Mouse (Mus musculus) limb, embryonic 14.5 days (tissue): ENCODE measurements around the gene Thoc3. TPM values are rescaled to one million over a fixed set of nuclear protein-coding genes. Genes with fewer than 3 reads are reported as not detected.

Experiments used
- ATAC-seq: fragments of 200-750 bp; cut with Nextera tagmentation; 2 replicates; pipeline ENCODE4 v1.8.0; 2017; ENCODE audit warnings: low read depth, moderate number of reproducible peaks, moderate TSS enrichment; ENCODE audit not compliant: low FRiP score
- DNase-seq: peaks from one replicate; pipeline ENCODE4 v3.0.0-alpha.2; 2015; ENCODE audit warnings: low spot score
- H3K27ac ChIP-seq: fragments of 300-500 bp; sonication (generic); replicated peaks from 2 replicates; pipeline ENCODE4 v1.5.1; 2014; ENCODE audit warnings: low read depth, mild to moderate bottlenecking, low read length, moderate library complexity, mixed read lengths
- H3K27me3 ChIP-seq: fragments of 300-500 bp; sonication (generic); 2 replicates; pipeline ENCODE4 v1.6.1; 2014; ENCODE audit warnings: low read length, mixed read lengths; ENCODE audit not compliant: control insufficient read depth, insufficient read depth
- H3K36me3 ChIP-seq: fragments of 300-500 bp; sonication (generic); 2 replicates; pipeline ENCODE4 v1.6.1; 2014; ENCODE audit warnings: mild to moderate bottlenecking, low read length, moderate library complexity, mixed read lengths; ENCODE audit not compliant: control insufficient read depth, insufficient read depth
- H3K4me1 ChIP-seq: fragments of 300-500 bp; sonication (generic); 2 replicates; pipeline ENCODE4 v1.6.1; 2014; ENCODE audit warnings: antibody characterized with exemption, low read length, mixed read lengths; ENCODE audit not compliant: control insufficient read depth, insufficient read depth
- H3K4me2 ChIP-seq: fragments of 300-500 bp; sonication (generic); replicated peaks from 2 replicates; pipeline ENCODE4 v1.6.1; 2014; ENCODE audit warnings: low read depth, mild to moderate bottlenecking, low read length, moderate library complexity; ENCODE audit not compliant: severe bottlenecking
- H3K4me3 ChIP-seq: fragments of 300-500 bp; sonication (generic); replicated peaks from 2 replicates; pipeline ENCODE4 v1.5.1; 2014; ENCODE audit warnings: low read length
- H3K9ac ChIP-seq: fragments of 300-500 bp; sonication (generic); 2 replicates; pipeline ENCODE4 v1.6.1; 2014; ENCODE audit warnings: mild to moderate bottlenecking, low read depth, low read length, moderate library complexity; ENCODE audit not compliant: severe bottlenecking
- H3K9me3 ChIP-seq: fragments of 300-500 bp; sonication (generic); 2 replicates; pipeline ENCODE4 v1.6.1; 2016; ENCODE audit warnings: low read length; ENCODE audit not compliant: control insufficient read depth
- POLR2A ChIP-seq: fragments of 200-500 bp; IDR thresholded peaks from 2 replicates; pipeline ENCODE4 v1.8.0; 2012; ENCODE audit warnings: inconsistent platforms, mild to moderate bottlenecking, moderate library complexity, borderline replicate concordance; ENCODE audit not compliant: insufficient read depth, insufficient read length; ENCODE audit errors: extremely low read depth
- WGBS: fragments of 180-500 bp; shearing (Covaris S2); extraction: QIAGEN DNeasy Blood & Tissue Kit; methylation state at CpG from one replicate; pipeline ENCODE4 v1.1.7; 2014; 5-methylcytosine and 5-hydroxymethylcytosine counted together
- polyA plus RNA-seq, 2 experiments: library from polyadenylated mRNA; depleted of rRNA in 1 of 2; stranded (reverse) in 1 of 2; unstranded in 1 of 2; fragments of >200 nt; fragmentation: Nextera tagmentation in 1 of 2; extraction: Ambion mirVana in 1 of 2; gene quantifications; 2 replicates each; pipeline versions ENCODE4 v1.2.1 to v1.2.3; 2012 to 2014

Gene Thoc3
- polyA plus RNA-seq, 2 experiments = 48.9 to 122 TPM

DNA sequence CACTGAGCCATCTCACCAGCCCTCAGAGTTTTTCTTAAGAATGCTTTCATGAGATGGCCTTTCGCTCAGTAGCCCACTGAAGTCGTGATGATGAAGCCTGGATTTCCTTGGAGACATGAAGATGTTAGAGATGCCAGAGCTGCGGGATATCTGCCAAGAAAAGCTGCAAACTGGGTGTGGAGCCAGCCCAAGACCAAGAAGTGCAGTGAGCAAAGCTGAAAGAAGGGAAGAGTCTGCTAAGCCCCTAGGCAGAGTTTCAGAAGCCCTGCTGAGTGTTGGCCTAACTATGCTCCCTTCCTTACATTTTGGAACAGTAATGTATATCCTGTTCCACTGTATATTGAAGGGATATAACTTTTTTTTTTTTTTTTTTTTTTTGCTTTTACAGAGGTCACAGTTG lies 10.6 kb upstream of the Thoc3 start:
- DNase-seq (no peak), ATAC-seq (no peak)
- 58% methylated on average over 3 of the region's 3 CpGs for WGBS
- TF ChIP-seq POLR2A = no peak
- no peak overlapping the region for H3K9ac ChIP-seq
- H3K27ac ChIP-seq = no peak overlapping the region
- no peaks in the 10 kb centered on the region for H3K4me1 ChIP-seq
- H3K36me3 ChIP-seq = no peaks in the 10 kb centered on the region
- H3K9me3 ChIP-seq = no peaks in the 10 kb centered on the region
- no peak overlapping the region for H3K4me3 ChIP-seq
- no peaks in the 10 kb centered on the region for H3K27me3 ChIP-seq
- no peak overlapping the region for H3K4me2 ChIP-seq

DNA sequence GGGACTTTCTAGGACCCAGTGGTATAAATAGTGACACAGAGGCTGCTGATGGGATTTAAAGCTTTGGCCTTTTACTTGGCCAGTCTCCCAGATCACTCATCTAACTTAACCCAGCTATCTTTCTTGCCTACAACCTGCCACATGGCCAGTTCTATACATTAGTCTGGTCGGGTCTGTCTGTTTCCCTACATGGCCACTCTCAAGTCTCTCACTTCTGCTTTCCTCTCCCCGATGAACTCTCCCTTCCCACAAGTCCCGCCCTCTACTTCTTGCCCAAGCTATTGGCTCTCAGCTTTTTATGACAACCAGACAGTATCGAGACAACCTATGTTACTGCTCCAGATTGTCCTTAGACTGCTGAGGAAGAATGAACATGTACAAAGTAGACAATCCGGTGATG lies 7.1 kb upstream of the Thoc3 start:
- 78% methylated on average over 5 of the region's 5 CpGs for WGBS
- ATAC-seq (no peak), DNase-seq (no peak)
- H3K27ac ChIP-seq = no peak overlapping the region
- TF ChIP-seq POLR2A = no peak
- H3K9ac ChIP-seq = no peak overlapping the region
- H3K4me3 ChIP-seq = no peak overlapping the region
- no peak overlapping the region for H3K4me2 ChIP-seq
- no peaks in the 10 kb centered on the region for H3K36me3 ChIP-seq
- no peaks in the 10 kb centered on the region for H3K9me3 ChIP-seq
- no peaks in the 10 kb centered on the region for H3K27me3 ChIP-seq
- no peaks in the 10 kb centered on the region for H3K4me1 ChIP-seq

DNA sequence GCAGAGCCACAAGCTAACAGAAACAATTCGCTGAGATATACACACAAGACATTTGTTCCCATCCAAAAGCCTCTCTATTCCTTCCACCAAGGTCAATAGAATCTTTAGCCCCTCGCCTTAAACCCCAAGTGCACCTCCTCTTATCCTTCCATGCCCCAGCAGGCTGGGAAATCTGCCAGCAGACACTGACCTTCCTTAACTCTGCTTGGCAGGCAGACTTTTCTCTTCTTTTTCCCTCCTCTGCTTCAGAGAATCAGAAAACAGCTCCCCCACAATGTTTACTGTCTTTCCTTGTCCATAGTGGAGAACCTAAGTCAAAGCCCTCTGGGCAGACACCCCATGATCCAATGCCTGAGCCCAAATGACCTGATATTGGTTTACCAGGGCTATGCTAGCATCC lies 6.3 kb upstream of the Thoc3 start:
- no peaks in the 10 kb centered on the region for H3K36me3 ChIP-seq
- ATAC-seq (no peak), DNase-seq (no peak)
- no peak overlapping the region for H3K4me3 ChIP-seq
- WGBS = 65% methylated on average over 2 of the region's 2 CpGs
- H3K27me3 ChIP-seq = no peaks in the 10 kb centered on the region
- no peaks in the 10 kb centered on the region for H3K9me3 ChIP-seq
- H3K9ac ChIP-seq = no peak overlapping the region
- TF ChIP-seq POLR2A = no peak
- no peaks in the 10 kb centered on the region for H3K4me1 ChIP-seq
- no peak overlapping the region for H3K27ac ChIP-seq
- no peak overlapping the region for H3K4me2 ChIP-seq

DNA sequence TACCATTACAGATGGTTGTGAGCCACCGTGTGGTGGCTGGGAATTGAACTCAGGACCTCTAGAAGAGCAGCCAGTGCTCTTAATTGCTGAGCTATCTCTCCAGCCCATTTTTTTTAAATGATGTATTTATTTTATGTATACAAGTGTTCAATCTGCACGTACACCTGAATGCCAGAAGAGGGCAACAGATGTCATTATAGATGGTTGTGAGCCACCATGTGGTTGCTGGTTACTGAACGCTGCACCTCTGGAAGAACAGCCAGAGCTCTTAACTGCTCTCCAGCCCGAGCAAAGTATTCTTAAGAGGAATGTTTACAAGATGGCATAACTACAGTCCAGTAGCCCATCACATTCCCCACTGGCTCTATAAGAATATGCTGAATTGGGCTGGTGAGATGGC lies 3.3 kb upstream of the Thoc3 start:
- TF ChIP-seq POLR2A = no peak
- DNase-seq (no peak), ATAC-seq (no peak)
- Histone ChIP-seq H3K4me2 (no peak overlapping the region), H3K27ac (no peak overlapping the region), H3K9me3 (no peaks in the 10 kb centered on the region), H3K4me1 (peaks cover 8% of the 10 kb centered on the region), H3K9ac (no peak overlapping the region), H3K4me3 (no peak overlapping the region), H3K27me3 (no peaks in the 10 kb centered on the region), H3K36me3 (peaks cover 6% of the 10 kb centered on the region; the same call in 1 of the 2 replicates)
- 83% methylated on average over 4 of the region's 4 CpGs for WGBS

DNA sequence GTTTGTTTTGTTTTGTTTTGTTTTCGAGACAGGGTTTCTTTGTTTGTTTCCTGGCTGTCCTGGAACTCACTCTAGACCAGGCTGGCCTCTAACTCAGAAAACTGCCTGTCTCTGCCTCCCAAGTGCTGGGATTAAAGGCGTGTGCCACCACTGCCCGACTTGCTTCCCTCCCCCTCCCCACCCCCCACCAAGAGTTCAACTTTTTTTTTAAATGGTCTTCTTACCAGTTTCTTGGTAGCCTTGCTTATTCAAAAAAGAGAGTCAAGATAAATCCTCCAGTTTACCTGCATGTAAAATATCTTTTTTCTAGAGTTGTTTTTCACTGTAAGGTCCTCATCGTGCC lies 334 bp upstream of the Thoc3 start:
- DNase-seq (no peak), ATAC-seq (peak; percentile 46; the same call in 1 of the 2 replicates)
- Histone ChIP-seq H3K4me3 (peak overlapping the region; percentile 92), H3K9me3 (no peaks in the 10 kb centered on the region; the same call in 1 of the 2 replicates), H3K9ac (no peak overlapping the region; the same call in 1 of the 2 replicates), H3K27me3 (no peaks in the 10 kb centered on the region), H3K4me2 (peak overlapping the region; percentile 85), H3K36me3 (peaks cover 36% of the 10 kb centered on the region), H3K4me1 (peaks cover 8% of the 10 kb centered on the region), H3K27ac (no peak overlapping the region)
- no peak for TF ChIP-seq POLR2A
- 17% methylated on average over 4 of the region's 4 CpGs for WGBS

DNA sequence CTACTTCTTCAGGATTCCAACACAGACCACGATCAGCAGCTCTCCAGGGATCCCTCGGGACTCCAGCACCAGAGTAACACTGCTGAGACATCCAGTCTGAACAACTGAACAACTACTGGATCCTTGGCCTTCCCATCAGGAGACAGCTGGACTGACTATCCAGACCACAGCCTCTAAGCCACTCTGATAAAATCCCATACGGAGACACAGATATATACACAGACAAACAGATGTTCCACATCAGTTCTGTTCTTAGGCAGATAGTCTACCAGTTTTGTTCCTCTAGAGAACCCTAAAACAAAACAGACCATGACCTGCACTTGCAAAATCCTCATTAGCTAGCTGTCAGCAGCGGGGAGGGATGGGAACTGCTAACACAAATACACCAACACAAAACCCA lies 9.4 kb downstream of the Thoc3 start:
- peaks cover 92% of the 10 kb centered on the region for H3K36me3 ChIP-seq
- WGBS = 74% methylated on average over 4 of the region's 4 CpGs
- ATAC-seq = peak; percentile 37; the same call in 1 of the 2 replicates
- DNase-seq = no peak
- no peak overlapping the region for H3K27ac ChIP-seq
- no peaks in the 10 kb centered on the region for H3K4me1 ChIP-seq
- no peaks in the 10 kb centered on the region; the same call in 1 of the 2 replicates for H3K9me3 ChIP-seq
- H3K9ac ChIP-seq = no peak overlapping the region
- no peak overlapping the region for H3K4me3 ChIP-seq
- no peak for TF ChIP-seq POLR2A
- no peak overlapping the region for H3K4me2 ChIP-seq
- H3K27me3 ChIP-seq = no peaks in the 10 kb centered on the region
